Mouse (Mus musculus) limb, embryonic 10.5 days (tissue): ENCODE measurements around the gene Tns3. TPM values are rescaled to one million over a fixed set of nuclear protein-coding genes. Genes with fewer than 3 reads are reported as not detected.
A peak's percentile ranks its signal among the peaks of the same experiment; 100 is the strongest.

Experiments used
- DNase-seq: peaks from one replicate; pipeline ENCODE4 v3.0.0-alpha.2; 2017; ENCODE audit warnings: low spot score
- H3K27ac ChIP-seq: fragments of 300-500 bp; sonication (generic); 2 replicates; pipeline ENCODE4 v1.5.1; 2016; ENCODE audit warnings: mild to moderate bottlenecking
- H3K27me3 ChIP-seq: fragments of 300-500 bp; sonication (generic); 2 replicates; pipeline ENCODE4 v1.6.1; 2016; ENCODE audit warnings: low read depth, mild to moderate bottlenecking; ENCODE audit not compliant: poor library complexity, severe bottlenecking
- H3K36me3 ChIP-seq: fragments of 300-500 bp; sonication (generic); 2 replicates; pipeline ENCODE4 v1.6.1; 2016; ENCODE audit warnings: mild to moderate bottlenecking, moderate library complexity
- H3K4me1 ChIP-seq: fragments of 300-500 bp; sonication (generic); 2 replicates; pipeline ENCODE4 v1.6.1; 2016
- H3K4me3 ChIP-seq: fragments of 300-500 bp; sonication (generic); 2 replicates; pipeline ENCODE4 v1.5.1; 2016; ENCODE audit warnings: mild to moderate bottlenecking, moderate library complexity
- H3K9me3 ChIP-seq: fragments of 300-500 bp; sonication (generic); replicated peaks from 2 replicates; pipeline ENCODE4 v1.6.1; 2016; ENCODE audit warnings: mild to moderate bottlenecking
- WGBS: fragments of 180-500 bp; shearing (Covaris S2); methylation state at CpG from one replicate; pipeline ENCODE4 v1.1.7; 2016; 5-methylcytosine and 5-hydroxymethylcytosine counted together
- polyA plus RNA-seq: library from polyadenylated mRNA; unstranded; fragments of >200 nt; fragmentation: Nextera tagmentation; extraction: Ambion mirVana; gene quantifications from 2 replicates; pipeline ENCODE4 v1.2.1, GENCODE M21; 2016

The Tns3 gene
- polyA plus RNA-seq, 1 experiment from 2014 or later = 35.6 TPM

DNA sequence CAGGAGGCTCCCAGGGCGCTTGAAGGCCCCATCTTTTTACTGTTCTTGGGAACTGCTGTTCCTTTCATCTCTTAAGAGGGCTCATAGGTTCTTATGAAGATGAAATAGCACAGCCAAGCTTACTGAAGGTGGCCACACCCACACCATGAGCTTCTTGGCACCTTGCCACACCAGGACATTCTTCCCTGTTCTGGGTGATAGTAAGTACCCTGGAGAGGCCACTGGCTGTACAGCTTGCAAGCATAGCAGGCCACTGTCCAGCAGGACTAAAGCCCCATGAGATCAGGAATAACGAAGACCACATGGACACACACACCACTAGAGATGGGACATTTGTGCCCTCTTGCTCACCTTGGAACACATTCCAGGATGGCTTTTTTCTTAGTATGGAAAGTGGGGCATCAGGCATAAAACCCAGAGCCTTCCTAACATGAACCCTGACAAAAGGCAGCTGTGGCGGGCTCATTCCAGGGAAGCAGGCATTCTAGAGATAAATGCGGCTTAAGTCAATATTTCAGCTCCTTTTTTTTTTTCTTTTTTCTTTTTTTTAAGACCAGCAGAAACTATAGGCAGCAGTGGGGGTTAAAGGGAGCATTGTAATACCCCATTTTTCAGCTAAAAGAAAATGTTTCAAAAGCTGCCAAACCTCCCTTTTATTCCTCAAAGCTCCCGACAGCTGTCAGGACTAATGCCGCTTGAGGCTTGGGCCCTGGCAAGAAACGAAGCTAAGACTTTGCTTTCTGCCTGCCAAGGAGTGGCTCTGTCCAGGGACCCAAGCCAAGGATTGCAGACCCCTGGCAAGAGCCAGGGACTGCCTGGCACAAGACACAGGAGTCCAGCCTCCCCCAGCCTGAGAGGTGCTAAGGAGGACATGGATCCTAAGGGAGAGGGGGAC, 150.7 kb downstream of the Tns3 start:
- Histone ChIP-seq H3K36me3 (peaks cover 99% of the 10 kb centered on the region), H3K4me1 (no peaks in the 10 kb centered on the region), H3K27me3 (no peaks in the 10 kb centered on the region), H3K27ac (no peak overlapping the region), H3K9me3 (no peaks in the 10 kb centered on the region), H3K4me3 (no peak overlapping the region)
- no peak for DNase-seq
- 89% methylated on average over 7 of the region's 7 CpGs for WGBS

DNA sequence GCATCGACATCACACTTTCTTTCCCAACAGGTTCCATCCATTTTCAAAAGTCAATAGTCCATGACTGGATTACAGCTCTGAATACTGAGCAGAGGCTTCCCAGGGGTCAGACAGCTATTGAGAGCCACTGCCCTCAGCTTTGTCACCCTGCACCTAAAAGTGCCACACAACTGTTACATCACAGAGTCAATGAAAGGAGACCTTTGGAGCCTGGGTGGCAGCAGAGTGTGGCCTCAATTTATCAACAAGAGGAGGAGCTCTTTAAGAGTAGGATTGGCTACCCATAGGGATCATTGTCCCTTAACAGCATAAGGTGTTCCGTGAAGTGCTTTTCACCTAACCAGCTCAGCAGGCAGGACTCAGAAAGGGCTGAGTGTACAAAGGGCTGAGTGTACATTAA, 154.0 kb downstream of the Tns3 start:
- Histone ChIP-seq H3K36me3 (peaks cover 99% of the 10 kb centered on the region), H3K4me1 (no peaks in the 10 kb centered on the region), H3K9me3 (no peaks in the 10 kb centered on the region), H3K27me3 (no peaks in the 10 kb centered on the region), H3K4me3 (no peak overlapping the region), H3K27ac (no peak overlapping the region)
- DNase-seq = no peak
- WGBS = 73% methylated on average over 2 of the region's 2 CpGs

DNA sequence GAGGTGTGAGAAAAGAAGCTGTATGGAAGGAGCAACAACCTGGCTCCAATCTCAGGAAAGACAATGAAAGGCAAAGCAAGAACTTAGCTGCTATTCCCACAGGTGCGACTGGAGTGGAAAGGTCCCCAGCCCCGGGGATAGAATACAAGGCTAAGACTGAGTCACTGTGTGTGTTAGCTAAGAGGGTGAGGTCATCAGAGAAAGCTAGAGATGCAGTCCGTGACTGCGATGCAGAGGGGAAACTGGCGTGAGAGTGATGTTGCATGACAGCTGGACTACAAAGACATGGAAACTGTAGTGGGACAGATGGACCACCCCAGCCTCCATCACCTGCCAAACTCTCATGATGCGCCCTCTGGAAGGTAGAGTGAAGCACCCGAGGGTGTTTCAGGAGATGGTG, 154.7 kb downstream of the Tns3 start:
- Histone ChIP-seq H3K36me3 (peaks cover 99% of the 10 kb centered on the region), H3K4me1 (no peaks in the 10 kb centered on the region), H3K27me3 (no peaks in the 10 kb centered on the region), H3K4me3 (no peak overlapping the region), H3K9me3 (no peaks in the 10 kb centered on the region), H3K27ac (no peak overlapping the region)
- WGBS = 86% methylated on average over 7 of the region's 7 CpGs
- no peak for DNase-seq

- peak; percentile 38 for DNase-seq
- Histone ChIP-seq H3K36me3 (peaks cover 99% of the 10 kb centered on the region), H3K27me3 (no peaks in the 10 kb centered on the region), H3K9me3 (no peaks in the 10 kb centered on the region), H3K27ac (no peak overlapping the region), H3K4me3 (no peak overlapping the region), H3K4me1 (peaks cover 8% of the 10 kb centered on the region; the same call in 1 of the 2 replicates)
- WGBS = 18% methylated on average over 11 of the region's 11 CpGs
These were observed 160.6 kb downstream of the Tns3 start for GRCm38 (mm10) chr11:8503735-8504134.

GRCm38 (mm10) chr11:8500855-8501254, 163.5 kb downstream of the Tns3 start:
- H3K4me1 ChIP-seq = peaks cover 17% of the 10 kb centered on the region
- H3K4me3 ChIP-seq = no peak overlapping the region
- H3K27me3 ChIP-seq = no peaks in the 10 kb centered on the region
- H3K36me3 ChIP-seq = peaks cover 99% of the 10 kb centered on the region
- H3K9me3 ChIP-seq = no peaks in the 10 kb centered on the region
- H3K27ac ChIP-seq = no peak overlapping the region
- no peak for DNase-seq
- WGBS = 97% methylated on average over 6 of the region's 6 CpGs

DNA sequence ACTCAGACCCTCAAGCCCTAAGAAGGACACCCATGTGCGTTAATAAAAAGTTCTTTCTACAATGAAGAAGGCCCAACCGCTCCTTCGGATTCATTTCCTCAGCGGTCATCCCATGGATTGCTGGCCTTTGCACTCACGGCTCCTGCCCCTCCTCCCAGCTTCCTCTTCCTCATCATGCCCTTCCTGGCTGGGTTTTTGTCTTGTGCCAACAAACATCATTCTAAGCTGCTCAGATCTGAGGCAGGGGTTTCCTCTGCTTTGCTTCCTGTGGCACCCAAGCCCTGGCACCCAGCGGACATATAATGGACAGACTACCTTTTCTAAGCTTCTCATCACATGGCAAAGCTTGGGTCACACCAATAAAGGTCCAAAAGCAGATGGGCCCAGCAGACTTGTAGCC, 167.2 kb downstream of the Tns3 start:
- no peaks in the 10 kb centered on the region for H3K27me3 ChIP-seq
- peaks cover 98% of the 10 kb centered on the region for H3K36me3 ChIP-seq
- no peaks in the 10 kb centered on the region for H3K9me3 ChIP-seq
- H3K27ac ChIP-seq = 0 out of 2 replicates have a peak overlapping the region, but pooled peaks have one; percentile 28
- peaks cover 9% of the 10 kb centered on the region; the same call in 1 of the 2 replicates for H3K4me1 ChIP-seq
- no peak overlapping the region for H3K4me3 ChIP-seq
- DNase-seq = no peak
- 89% methylated on average over 6 of the region's 6 CpGs for WGBS

- no peak for DNase-seq
- Histone ChIP-seq H3K27ac (0 out of 2 replicates have a peak overlapping the region, but pooled peaks have one; percentile 28), H3K9me3 (no peaks in the 10 kb centered on the region), H3K27me3 (no peaks in the 10 kb centered on the region), H3K4me1 (peaks cover 9% of the 10 kb centered on the region; the same call in 1 of the 2 replicates), H3K36me3 (peaks cover 98% of the 10 kb centered on the region), H3K4me3 (no peak overlapping the region)
- WGBS = 71% methylated on average over 5 of the region's 5 CpGs
These were observed 167.6 kb downstream of the Tns3 start for GRCm38 (mm10) chr11:8496686-8497085.

DNA sequence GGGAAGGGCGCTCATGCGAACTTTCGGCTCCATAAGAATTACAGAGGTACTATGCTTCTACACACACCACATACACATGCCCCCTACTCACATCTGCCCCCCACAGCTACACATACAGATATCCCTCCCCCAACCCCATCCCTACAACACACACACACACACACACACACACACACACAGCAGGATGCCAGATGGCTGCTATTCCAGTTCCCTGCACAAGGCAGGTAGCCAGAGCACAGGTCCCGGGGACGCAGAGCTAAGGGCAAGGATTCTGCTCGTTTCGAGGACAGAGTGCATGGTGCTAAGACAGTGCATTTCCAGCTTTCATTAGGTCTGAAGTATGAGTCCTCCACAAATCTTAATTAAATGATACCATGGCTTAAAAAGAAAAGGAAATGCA, 168.5 kb downstream of the Tns3 start:
- Histone ChIP-seq H3K36me3 (peaks cover 98% of the 10 kb centered on the region), H3K27ac (no peak overlapping the region), H3K4me3 (no peak overlapping the region), H3K9me3 (no peaks in the 10 kb centered on the region), H3K27me3 (no peaks in the 10 kb centered on the region), H3K4me1 (peaks cover 9% of the 10 kb centered on the region; the same call in 1 of the 2 replicates)
- no peak for DNase-seq
- WGBS = 88% methylated on average over 7 of the region's 7 CpGs

DNA sequence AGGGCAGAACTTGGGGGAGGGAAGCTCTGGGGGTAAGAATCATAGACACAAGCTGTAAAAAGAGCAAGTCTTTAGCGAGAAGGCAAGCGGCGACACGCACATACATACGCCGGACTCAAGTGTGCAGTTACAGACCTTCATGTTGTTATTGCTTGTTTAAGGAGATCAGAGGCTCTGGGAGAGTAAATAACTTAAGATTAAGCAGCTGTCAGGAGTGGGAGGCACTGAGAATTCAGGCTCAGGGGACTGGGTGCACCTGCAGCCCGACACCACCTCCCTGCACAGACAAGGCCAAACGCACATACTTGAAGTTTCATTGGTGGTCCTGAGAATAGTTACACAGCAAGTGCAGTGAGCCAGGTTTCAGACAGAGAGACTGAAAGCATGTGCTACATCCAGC, 169.3 kb downstream of the Tns3 start:
- Histone ChIP-seq H3K9me3 (no peaks in the 10 kb centered on the region), H3K36me3 (peaks cover 98% of the 10 kb centered on the region), H3K4me1 (peaks cover 9% of the 10 kb centered on the region; the same call in 1 of the 2 replicates), H3K27ac (no peak overlapping the region), H3K27me3 (no peaks in the 10 kb centered on the region), H3K4me3 (no peak overlapping the region)
- DNase-seq = no peak
- 87% methylated on average over 8 of the region's 8 CpGs for WGBS

GRCm38 (mm10) chr11:8493931-8494490, 170.3 kb downstream of the Tns3 start:
- 77% methylated on average over 8 of the region's 8 CpGs for WGBS

GRCm38 (mm10) chr11:8492332-8492731, 172.0 kb downstream of the Tns3 start:
- Histone ChIP-seq H3K27me3 (no peaks in the 10 kb centered on the region), H3K4me1 (peaks cover 9% of the 10 kb centered on the region; the same call in 1 of the 2 replicates), H3K27ac (no peak overlapping the region), H3K9me3 (no peaks in the 10 kb centered on the region), H3K4me3 (no peak overlapping the region), H3K36me3 (peaks cover 94% of the 10 kb centered on the region)
- DNase-seq = no peak
- 97% methylated on average over 10 of the region's 10 CpGs for WGBS

More at GRCm38 (mm10) chr11:8493931-8494490, 170.3 kb downstream of the Tns3 start:
- no peak for DNase-seq
- H3K4me1 ChIP-seq = peaks cover 9% of the 10 kb centered on the region; the same call in 1 of the 2 replicates
- no peaks in the 10 kb centered on the region for H3K27me3 ChIP-seq
- no peak overlapping the region for H3K27ac ChIP-seq
- no peak overlapping the region for H3K4me3 ChIP-seq
- H3K9me3 ChIP-seq = no peaks in the 10 kb centered on the region
- peaks cover 95% of the 10 kb centered on the region for H3K36me3 ChIP-seq

DNA sequence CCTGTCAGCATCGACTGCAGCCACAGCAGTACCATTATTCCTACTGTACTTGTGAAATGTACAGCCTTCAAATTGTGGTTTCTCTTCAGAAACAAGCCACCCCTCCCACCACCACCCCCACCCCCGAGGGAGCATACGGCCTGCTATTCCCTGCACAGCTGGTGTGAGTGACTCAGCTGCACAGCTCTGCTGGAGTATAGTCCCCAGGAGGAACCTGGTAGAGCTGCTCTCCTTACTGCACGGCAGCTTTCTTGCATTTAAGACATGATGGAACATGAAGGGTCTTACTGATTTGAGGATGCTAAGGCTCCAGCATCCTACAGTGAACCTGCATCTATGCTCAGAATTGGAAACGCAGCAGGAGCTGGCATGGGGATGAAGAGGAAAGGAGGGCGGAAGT, 176.1 kb downstream of the Tns3 start:
- H3K27me3 ChIP-seq = no peaks in the 10 kb centered on the region
- no peak for DNase-seq
- peaks cover 93% of the 10 kb centered on the region for H3K36me3 ChIP-seq
- no peak overlapping the region for H3K27ac ChIP-seq
- 88% methylated on average over 6 of the region's 6 CpGs for WGBS
- no peak overlapping the region for H3K4me3 ChIP-seq
- H3K9me3 ChIP-seq = no peaks in the 10 kb centered on the region
- H3K4me1 ChIP-seq = no peaks in the 10 kb centered on the region

DNA sequence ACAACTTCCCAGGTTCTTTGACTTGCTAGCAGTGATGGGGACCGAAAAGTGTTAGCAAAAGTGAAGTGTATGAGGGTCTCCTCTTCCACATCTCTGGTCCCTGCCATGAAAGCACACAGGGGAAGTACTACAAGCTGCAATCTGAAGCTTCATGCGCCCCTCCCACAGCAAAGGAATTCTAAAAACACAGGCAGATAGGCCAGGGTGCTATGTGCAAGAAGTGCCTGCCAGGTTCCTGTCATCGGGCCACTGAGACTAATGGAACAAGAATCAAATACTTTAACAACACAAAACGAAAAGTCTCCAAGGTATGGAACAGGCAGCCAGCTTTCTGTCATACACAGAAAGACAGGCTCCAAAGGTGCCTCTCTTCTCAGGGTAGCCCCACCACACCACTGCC, 177.8 kb downstream of the Tns3 start:
- DNase-seq = no peak
- no peaks in the 10 kb centered on the region for H3K4me1 ChIP-seq
- H3K4me3 ChIP-seq = no peak overlapping the region
- peaks cover 90% of the 10 kb centered on the region for H3K36me3 ChIP-seq
- H3K27ac ChIP-seq = no peak overlapping the region
- no peaks in the 10 kb centered on the region for H3K27me3 ChIP-seq
- 89% methylated on average over 4 of the region's 4 CpGs for WGBS
- no peaks in the 10 kb centered on the region for H3K9me3 ChIP-seq
